10 mouse cellular contexts compared by ENCODE assay signal in the genomic region with DNA sequence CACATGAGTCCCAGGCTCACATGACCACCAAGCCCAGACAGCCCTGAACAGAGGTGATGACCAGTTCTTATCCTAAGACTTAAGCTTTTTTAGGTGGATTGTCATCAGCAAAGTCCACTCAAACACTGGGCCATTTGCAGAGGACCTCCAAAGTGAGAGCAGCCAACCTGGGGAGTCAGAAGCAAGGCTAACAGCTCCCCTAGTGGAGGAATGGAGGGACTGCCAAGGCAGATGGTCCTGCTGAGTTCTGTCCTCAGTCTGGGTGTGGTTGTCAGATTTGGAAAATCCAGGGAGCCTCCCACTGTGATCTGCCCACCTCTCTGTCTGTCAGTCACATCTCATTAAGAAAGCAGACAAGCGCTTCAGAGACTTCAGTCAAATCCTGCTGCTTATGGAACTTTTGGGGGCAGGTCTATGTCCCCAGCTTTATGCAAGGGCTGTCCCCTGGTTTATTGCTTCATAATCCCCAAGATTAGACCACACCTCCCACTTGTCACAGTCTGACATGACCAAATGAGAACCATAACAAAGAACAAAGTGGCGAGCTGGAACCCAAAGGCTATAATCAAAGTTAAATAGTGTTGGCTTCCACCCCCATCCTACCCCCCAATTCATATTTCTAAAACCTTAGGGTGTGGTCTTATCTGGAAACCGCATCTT. TPM values are rescaled to one million over a fixed set of nuclear protein-coding genes. Genes with fewer than 3 reads are reported as not detected.
A peak's percentile ranks its signal among the peaks of the same experiment; 100 is the strongest.
DNase-seq lines count a peak whose midpoint lies in the region; ATAC-seq and TF ChIP-seq lines count a peak whose summit lies in the region.
"Had no signal": no experiment of that assay in that cellular context is flagged by ENCODE, and none has a peak within 500 bp of the region (broad histone marks: within the 10 kb centered on the region; RNA-seq: fewer than 3 reads in every experiment).

No protein-coding gene starts in this region.

- H3K36me3 ChIP-seq in hindbrain, embryonic 14.5 days (replicated peaks; ENCODE audit: control insufficient read depth, insufficient read depth) = peaks cover 68% of the 10 kb centered on the region
- peaks cover 38% of the 10 kb centered on the region for H3K36me3 ChIP-seq in hindbrain, embryonic 16.5 days (ENCODE audit: control insufficient read depth, insufficient read depth, low read length)
- H3K36me3 ChIP-seq in CH12.LX (replicated peaks in 1 of 2; ENCODE audit: control insufficient read depth in 1 of 2, insufficient read depth in 1 of 2, low read length in 1 of 2) = no peaks in the 10 kb centered on the region
- peaks cover 2% of the 10 kb centered on the region; the same call in 1 of the 2 replicates for H3K36me3 ChIP-seq in neural tube, embryonic 11.5 days (ENCODE audit: control insufficient read depth, insufficient read depth, low read length)
- H3K36me3 ChIP-seq: lung, embryonic 15.5 days had no signal

- 87% methylated on average over 3 of the region's 3 CpGs for WGBS in hindbrain, embryonic 14.5 days
- 71% methylated on average over 3 of the region's 3 CpGs for WGBS in hindbrain, embryonic 16.5 days
- 85% methylated on average over 3 of the region's 3 CpGs for WGBS in neural tube, embryonic 11.5 days

- TF ChIP-seq CTCF in CH12.LX (conservative IDR thresholded peaks at IDR 0.05 in 1 of 2, IDR thresholded peaks at IDR 0.05 in 1 of 2; ENCODE audit: low read depth in 2 of 2, low read length in 2 of 2) = peak; percentile 81 to 93
- TF ChIP-seq CTCF in left cerebral cortex, adult 2 months (IDR thresholded peaks at IDR 0.05) = peak; percentile 91

- no peaks in the 10 kb centered on the region for H3K9me3 ChIP-seq in hindbrain, embryonic 14.5 days (ENCODE audit: control insufficient read depth, low read length)
- no peaks in the 10 kb centered on the region for H3K9me3 ChIP-seq in hindbrain, embryonic 16.5 days (ENCODE audit: control insufficient read depth, low read length)
- no peaks in the 10 kb centered on the region for H3K9me3 ChIP-seq in CH12.LX (replicated peaks; ENCODE audit: low read length)
- H3K9me3 ChIP-seq in neural tube, embryonic 11.5 days (ENCODE audit: control insufficient read depth, low read length) = no peaks in the 10 kb centered on the region
- H3K9me3 ChIP-seq: lung, embryonic 15.5 days had no signal

- H3K4me2 ChIP-seq in hindbrain, embryonic 14.5 days (replicated peaks) = no peak overlapping the region
- no peak overlapping the region for H3K4me2 ChIP-seq in hindbrain, embryonic 16.5 days (ENCODE audit: low read length)
- H3K4me2 ChIP-seq in CH12.LX (ENCODE audit: insufficient read depth, low read depth, poor library complexity, severe bottlenecking) = no peak overlapping the region
- no peak overlapping the region for H3K4me2 ChIP-seq in neural tube, embryonic 11.5 days (ENCODE audit: low read depth)
- H3K4me2 ChIP-seq: lung, embryonic 15.5 days had no signal

- dilution Hi-C loops in CH12.LX (cut with MboI; ENCODE audit: extremely low pct_ligation_motif_present, extremely low pct_unique_long_range_greater_than_20kb, low sequenced_read_pairs) = no loop called here

- peak; percentile 74 for TF ChIP-seq RAD21 in CH12.LX (IDR thresholded peaks at IDR 0.05; ENCODE audit: low read depth, low read length)

- peaks cover 26% of the 10 kb centered on the region; the same call in 1 of the 2 replicates for H3K4me1 ChIP-seq in hindbrain, embryonic 14.5 days (replicated peaks; ENCODE audit: control insufficient read depth, insufficient read depth, low read length)
- H3K4me1 ChIP-seq in hindbrain, embryonic 16.5 days (ENCODE audit: control insufficient read depth, insufficient read depth, low read depth, low read length) = peaks cover 23% of the 10 kb centered on the region
- H3K4me1 ChIP-seq in CH12.LX (ENCODE audit: control insufficient read depth in 1 of 2, insufficient read depth in 2 of 2) = peaks cover 9 to 30% of the 10 kb centered on the region in 2 experiments
- H3K4me1 ChIP-seq in neural tube, embryonic 11.5 days (ENCODE audit: control insufficient read depth, insufficient read depth, low read length) = peaks cover 8% of the 10 kb centered on the region

- TF ChIP-seq EP300 in CH12.LX (IDR thresholded peaks at IDR 0.05; ENCODE audit: low read length) = no peak

- H3K4me3 ChIP-seq in hindbrain, embryonic 14.5 days (replicated peaks; ENCODE audit: low read length) = no peak overlapping the region
- H3K4me3 ChIP-seq in hindbrain, embryonic 16.5 days (ENCODE audit: low read length) = no peak overlapping the region
- no peak overlapping the region for H3K4me3 ChIP-seq in CH12.LX (replicated peaks in 1 of 3; ENCODE audit: low read depth in 2 of 3, low read length in 2 of 3, poor library complexity in 1 of 3)
- no peak overlapping the region for H3K4me3 ChIP-seq in left cerebral cortex, adult 2 months
- no peak overlapping the region for H3K4me3 ChIP-seq in neural tube, embryonic 11.5 days (ENCODE audit: low read depth, low read length)
- H3K4me3 ChIP-seq: erythroblast, embryonic 14.5 days; lung, embryonic 15.5 days had no signal

- H3K27me3 ChIP-seq in hindbrain, embryonic 14.5 days (ENCODE audit: control insufficient read depth, insufficient read depth, low read length) = no peaks in the 10 kb centered on the region
- H3K27me3 ChIP-seq in hindbrain, embryonic 16.5 days (replicated peaks; ENCODE audit: control insufficient read depth, insufficient read depth, low read length) = no peaks in the 10 kb centered on the region
- H3K27me3 ChIP-seq in CH12.LX (replicated peaks) = peaks cover 8% of the 10 kb centered on the region
- H3K27me3 ChIP-seq in neural tube, embryonic 11.5 days (ENCODE audit: control insufficient read depth, insufficient read depth, low read length) = no peaks in the 10 kb centered on the region
- H3K27me3 ChIP-seq: lung, embryonic 15.5 days had no signal

- TF ChIP-seq POLR2A in CH12.LX (IDR thresholded peaks at IDR 0.05; ENCODE audit: low read depth, low read length) = no peak

- intact Hi-C loops in left cerebral cortex, adult 2 months (cut with DNase I) = no loop called here

- H3K9ac ChIP-seq in hindbrain, embryonic 14.5 days = no peak overlapping the region
- no peak overlapping the region for H3K9ac ChIP-seq in hindbrain, embryonic 16.5 days (ENCODE audit: low read depth, low read length)
- H3K9ac ChIP-seq in CH12.LX (ENCODE audit: insufficient read depth, low read depth) = no peak overlapping the region
- no peak overlapping the region for H3K9ac ChIP-seq in neural tube, embryonic 11.5 days (ENCODE audit: low read length)
- H3K9ac ChIP-seq: lung, embryonic 15.5 days had no signal

- DNase-seq in hindbrain, embryonic 14.5 days (ENCODE audit: low spot score) = peak; percentile 46
- DNase-seq in CH12.LX (ENCODE audit: extremely low read depth) = peak; percentile 78
- DNase-seq in adrenal gland, postnatal 10 days = peak; percentile 68
- peak; percentile 65 for DNase-seq in embryo, embryonic 10.5 days (ENCODE audit: low spot score)
- peak; percentile 53 to 58 for DNase-seq in left cerebral cortex, adult 2 months (ENCODE audit: extremely low spot score in 1 of 2, low spot score in 2 of 2)
- DNase-seq in neural tube, embryonic 11.5 days (ENCODE audit: low spot score) = peak; percentile 35
- no peak for DNase-seq in spleen, postnatal 4 days (ENCODE audit: low spot score in 2 of 2)

- in situ Hi-C loops in CH12.LX (cut with MboI; ENCODE audit: low pct_ligation_motif_present, low pct_unique_long_range_greater_than_20kb, low sequenced_read_pairs) = loop anchor here (5.0 kb wide), 1 partner anchor 69 kb away; no protein-coding TSS in a partner anchor

- H3K27ac ChIP-seq in hindbrain, embryonic 14.5 days = no peak overlapping the region
- H3K27ac ChIP-seq in hindbrain, embryonic 16.5 days (ENCODE audit: low read depth, low read length) = no peak overlapping the region
- no peak overlapping the region for H3K27ac ChIP-seq in CH12.LX (ENCODE audit: insufficient read depth, low read depth)
- no peak overlapping the region for H3K27ac ChIP-seq in left cerebral cortex, adult 2 months
- no peak overlapping the region for H3K27ac ChIP-seq in neural tube, embryonic 11.5 days (ENCODE audit: low read depth, low read length)
- H3K27ac ChIP-seq: lung, embryonic 15.5 days had no signal

- H3K79me2 ChIP-seq in CH12.LX (replicated peaks; ENCODE audit: control insufficient read depth, extremely low read depth, insufficient read depth, poor library complexity, severe bottlenecking) = no peaks in the 10 kb centered on the region

- no peak for ATAC-seq in hindbrain, embryonic 14.5 days (ENCODE audit: low FRiP score)
- ATAC-seq in hindbrain, embryonic 16.5 days = no peak
- ATAC-seq in neural tube, embryonic 11.5 days (ENCODE audit: insufficient read depth, low FRiP score, low TSS enrichment) = no peak

TF ChIP-seq in CH12.LX, 34 proteins besides CTCF, POLR2A, EP300 and RAD21:
- no peak for TF ChIP-seq GABPA (IDR thresholded peaks at IDR 0.05; ENCODE audit: insufficient replicate concordance, low read depth, low read length)
- TF ChIP-seq ZC3H11A (IDR thresholded peaks at IDR 0.05; ENCODE audit: low read depth, low read length) = no peak
- TF ChIP-seq ETS1 (conservative IDR thresholded peaks at IDR 0.05; ENCODE audit: low read depth, low read length) = no peak
- no peak for TF ChIP-seq TCF12 (IDR thresholded peaks at IDR 0.05; ENCODE audit: low read depth, low read length)
- peak; percentile 50 for TF ChIP-seq SMC3 (IDR thresholded peaks at IDR 0.05; ENCODE audit: low read depth, low read length)
- no peak for TF ChIP-seq MAFK (IDR thresholded peaks at IDR 0.05; ENCODE audit: insufficient replicate concordance, low read length)
- TF ChIP-seq POLR2AphosphoS2 (IDR thresholded peaks at IDR 0.05; ENCODE audit: low read depth, low read length) = no peak

RNA-seq across cellular contexts. Expression of a gene that starts 20.7 kb away (rescaled TPM):
- 395 and 421 TPM in 2 replicates for polyA plus RNA-seq in hindbrain, embryonic 14.5 days (2014; fragmentation: Nextera tagmentation; extraction: Ambion mirVana)
- polyA plus RNA-seq in hindbrain, embryonic 16.5 days (2015; fragmentation: Nextera tagmentation; extraction: Ambion mirVana) = 497 and 573 TPM in 2 replicates
- total RNA-seq in CH12.LX (2012; rRNA removed) = 0.17 and 0.25 TPM in 2 replicates
- total RNA-seq in CH12.LX (2014; rRNA removed) = 0.11 and 0.17 TPM in 2 replicates
- polyA plus RNA-seq in CH12.LX (2012; ENCODE audit: insufficient read length, low read depth) = 0.61 and 0.93 TPM in 2 replicates
- total RNA-seq in adrenal gland, postnatal 10 days (2021) = 10 to 100 TPM; 15.6 to 29.2 TPM
- 100 to 1,000 TPM; 730 to 772 TPM for total RNA-seq in left cerebral cortex, adult 2 months (2021)
- polyA plus RNA-seq in neural tube, embryonic 11.5 days (2014; fragmentation: Nextera tagmentation; extraction: Ambion mirVana) = 58.0 and 73.8 TPM in 2 replicates

RNA-seq across cellular contexts. Expression of a gene that starts 54.0 kb away (rescaled TPM):
- not detected in 2 replicates for polyA plus RNA-seq in hindbrain, embryonic 14.5 days (2014; fragmentation: Nextera tagmentation; extraction: Ambion mirVana)
- polyA plus RNA-seq in hindbrain, embryonic 16.5 days (2015; fragmentation: Nextera tagmentation; extraction: Ambion mirVana) = not detected in 2 replicates
- total RNA-seq in CH12.LX (2012; rRNA removed) = not detected in 2 replicates
- total RNA-seq in CH12.LX (2014; rRNA removed) = not detected in 2 replicates
- polyA plus RNA-seq in CH12.LX (2012; ENCODE audit: insufficient read length, low read depth) = not detected in 2 replicates
- 10 to 100 TPM; 20.0 to 46.3 TPM for total RNA-seq in adrenal gland, postnatal 10 days (2021)
- total RNA-seq in left cerebral cortex, adult 2 months (2021) = not detected
- polyA plus RNA-seq in neural tube, embryonic 11.5 days (2014; fragmentation: Nextera tagmentation; extraction: Ambion mirVana) = not detected in 2 replicates
- polyA plus RNA-seq: lung, embryonic 15.5 days had no signal

Comparison
In these comparisons a context has a peak if more than half of its experiments do, and no peak if none do; other contexts are left out.
1. DNase-seq: peak in hindbrain, embryonic 14.5 days (single experiment), CH12.LX (single experiment), adrenal gland, postnatal 10 days (single experiment), embryo, embryonic 10.5 days (single experiment), left cerebral cortex, adult 2 months (2 of 2) and neural tube, embryonic 11.5 days (single experiment); none in spleen, postnatal 4 days (0 of 2).
2. RNA of a gene that starts 20.7 kb away (polyA plus RNA-seq): 497 to 573 TPM in hindbrain, embryonic 16.5 days, 395 to 421 TPM in hindbrain, embryonic 14.5 days and 58.0 to 73.8 TPM in neural tube, embryonic 11.5 days; 0.61 to 0.93 TPM in CH12.LX; every median in the first group is over 10 times any median in the second.